Mouse (Mus musculus) bone marrow, adult 2 months (tissue): ENCODE measurements around the gene Alkbh1. TPM values are rescaled to one million over a fixed set of nuclear protein-coding genes. Genes with fewer than 3 reads are reported as not detected.

Experiments used
- H3K27ac ChIP-seq: fragments of 200-500 bp; 2 replicates; pipeline ENCODE4 v1.5.1; 2012; ENCODE audit warnings: low read depth, mild to moderate bottlenecking, control low read depth, inconsistent platforms, low read length; ENCODE audit not compliant: control insufficient read depth, poor library complexity, insufficient read depth
- H3K4me1 ChIP-seq: fragments of 200-500 bp; 2 replicates; pipeline ENCODE4 v1.6.1; 2011; ENCODE audit warnings: low read length; ENCODE audit not compliant: control insufficient read depth, insufficient read depth
- H3K4me3 ChIP-seq: fragments of 200-500 bp; replicated peaks from 2 replicates; pipeline ENCODE3; 2011; ENCODE audit warnings: mild to moderate bottlenecking, low read depth, low read length, control low read depth; ENCODE audit not compliant: control insufficient read depth
- CTCF ChIP-seq: fragments of 200-500 bp; IDR thresholded peaks from 2 replicates; pipeline ENCODE4 v1.5.1; 2011; ENCODE audit warnings: low read length, control low read depth; ENCODE audit not compliant: control insufficient read depth, insufficient read depth
- POLR2A ChIP-seq: fragments of 200-500 bp; IDR thresholded peaks from 2 replicates; pipeline ENCODE4 v1.6.1; 2011; ENCODE audit warnings: low read depth, mild to moderate bottlenecking, control low read depth, low read length, borderline replicate concordance; ENCODE audit not compliant: control insufficient read depth
- WGBS: fragments of 180-500 bp; shearing (Covaris S2); methylation state at CpG from one replicate; pipeline ENCODE4 v1.1.7; 2018; 5-methylcytosine and 5-hydroxymethylcytosine counted together
- polyA plus RNA-seq: library from polyadenylated mRNA; stranded (reverse); fragments of >200 nt; gene quantifications from 2 replicates; pipeline ENCODE4 v1.2.4, GENCODE M21; 2011; ENCODE audit warnings: low replicate concordance; ENCODE audit not compliant: missing spikeins, insufficient read depth, insufficient read length

The Alkbh1 gene
- polyA plus RNA-seq, 1 experiment, result 19.8 TPM

GRCm38 (mm10) chr12:87410999-87411398 is 32.8 kb downstream of the Alkbh1 start:
- WGBS, result 9% methylated on average over 7 of the region's 7 CpGs
- Histone ChIP-seq H3K27ac (no peak overlapping the region), H3K4me3 (no peak overlapping the region), H3K4me1 (peaks cover 2% of the 10 kb centered on the region; the same call in 1 of the 2 replicates)
- no peak for TF ChIP-seq POLR2A
- TF ChIP-seq CTCF, result no peak

- Histone ChIP-seq H3K27ac (no peak overlapping the region), H3K4me3 (no peak overlapping the region), H3K4me1 (no peaks in the 10 kb centered on the region)
- WGBS, result 67% methylated on average over 4 of the region's 4 CpGs
- TF ChIP-seq CTCF (no peak), POLR2A (no peak)
Observed at GRCm38 (mm10) chr12:87409123-87409522, 34.7 kb downstream of the Alkbh1 start.

- TF ChIP-seq CTCF, result no peak
- TF ChIP-seq POLR2A, result no peak
- peak overlapping the region; percentile 29 for H3K4me3 ChIP-seq
- H3K27ac ChIP-seq, result no peak overlapping the region
- WGBS, result 11% methylated on average over 21 of the region's 21 CpGs
- no peaks in the 10 kb centered on the region for H3K4me1 ChIP-seq
Observed at GRCm38 (mm10) chr12:87407869-87408605, 35.8 kb downstream of the Alkbh1 start.

GRCm38 (mm10) chr12:87405721-87406120 is 38.1 kb downstream of the Alkbh1 start:
- TF ChIP-seq POLR2A, result no peak
- TF ChIP-seq CTCF, result no peak
- Histone ChIP-seq H3K4me3 (no peak overlapping the region), H3K27ac (no peak overlapping the region), H3K4me1 (no peaks in the 10 kb centered on the region)
- 44% methylated on average over 3 of the region's 3 CpGs for WGBS

- Histone ChIP-seq H3K27ac (no peak overlapping the region), H3K4me3 (no peak overlapping the region), H3K4me1 (no peaks in the 10 kb centered on the region; the same call in 1 of the 2 replicates)
- TF ChIP-seq POLR2A (no peak), CTCF (no peak)
- WGBS, result 64% methylated on average over 4 of the region's 4 CpGs
Observed at GRCm38 (mm10) chr12:87405165-87405564, 38.7 kb downstream of the Alkbh1 start.

- no peaks in the 10 kb centered on the region; the same call in 1 of the 2 replicates for H3K4me1 ChIP-seq
Observed at GRCm38 (mm10) chr12:87401883-87402282, 41.9 kb downstream of the Alkbh1 start.

GRCm38 (mm10) chr12:87399119-87399819 is 44.5 kb downstream of the Alkbh1 start:
- Histone ChIP-seq H3K4me3 (no peak overlapping the region), H3K27ac (no peak overlapping the region), H3K4me1 (no peaks in the 10 kb centered on the region; the same call in 1 of the 2 replicates)
- 51% methylated on average over 10 of the region's 10 CpGs for WGBS
- TF ChIP-seq POLR2A (no peak), CTCF (no peak)

More at GRCm38 (mm10) chr12:87401883-87402282, 41.9 kb downstream of the Alkbh1 start:
- Histone ChIP-seq H3K4me3 (no peak overlapping the region), H3K27ac (no peak overlapping the region)
- WGBS, result 81% methylated on average over 6 of the region's 6 CpGs
- no peak for TF ChIP-seq POLR2A
- TF ChIP-seq CTCF, result no peak

- H3K27ac ChIP-seq, result no peak overlapping the region
- TF ChIP-seq POLR2A (no peak), CTCF (no peak)
- WGBS, result 87% methylated on average over 4 of the region's 4 CpGs
- H3K4me1 ChIP-seq, result peaks cover 2% of the 10 kb centered on the region; the same call in 1 of the 2 replicates
- H3K4me3 ChIP-seq, result no peak overlapping the region
Observed at GRCm38 (mm10) chr12:87397811-87398417, 45.9 kb downstream of the Alkbh1 start.

GRCm38 (mm10) chr12:87397126-87397525 is 46.7 kb downstream of the Alkbh1 start:
- no peak overlapping the region for H3K27ac ChIP-seq
- 72% methylated on average over 4 of the region's 4 CpGs for WGBS
- H3K4me1 ChIP-seq, result peaks cover 2% of the 10 kb centered on the region; the same call in 1 of the 2 replicates
- no peak overlapping the region for H3K4me3 ChIP-seq
- TF ChIP-seq POLR2A (no peak), CTCF (no peak)
